Mouse (Mus musculus) adrenal gland, postnatal 36 days (tissue): ENCODE results near the gene Vkorc1l1. TPM values are rescaled to one million over a fixed set of nuclear protein-coding genes. Genes with fewer than 3 reads are reported as not detected.
A peak's percentile ranks its signal among the peaks of the same experiment; 100 is the strongest.

Experiments used
- DNase-seq, 2 experiments: peaks; one replicate each; pipeline ENCODE4 v3.0.0; 2021; ENCODE audit warnings: mixed read lengths in 1 of 2
- total RNA-seq, 2 experiments: library from RNA; stranded (reverse); gene quantifications; 2 replicates each; pipeline ENCODE4 v1.2.3; 2021

Vkorc1l1 gene
- total RNA-seq, 2 experiments from 2014 or later = 31.9 to 38.5 TPM

DNA sequence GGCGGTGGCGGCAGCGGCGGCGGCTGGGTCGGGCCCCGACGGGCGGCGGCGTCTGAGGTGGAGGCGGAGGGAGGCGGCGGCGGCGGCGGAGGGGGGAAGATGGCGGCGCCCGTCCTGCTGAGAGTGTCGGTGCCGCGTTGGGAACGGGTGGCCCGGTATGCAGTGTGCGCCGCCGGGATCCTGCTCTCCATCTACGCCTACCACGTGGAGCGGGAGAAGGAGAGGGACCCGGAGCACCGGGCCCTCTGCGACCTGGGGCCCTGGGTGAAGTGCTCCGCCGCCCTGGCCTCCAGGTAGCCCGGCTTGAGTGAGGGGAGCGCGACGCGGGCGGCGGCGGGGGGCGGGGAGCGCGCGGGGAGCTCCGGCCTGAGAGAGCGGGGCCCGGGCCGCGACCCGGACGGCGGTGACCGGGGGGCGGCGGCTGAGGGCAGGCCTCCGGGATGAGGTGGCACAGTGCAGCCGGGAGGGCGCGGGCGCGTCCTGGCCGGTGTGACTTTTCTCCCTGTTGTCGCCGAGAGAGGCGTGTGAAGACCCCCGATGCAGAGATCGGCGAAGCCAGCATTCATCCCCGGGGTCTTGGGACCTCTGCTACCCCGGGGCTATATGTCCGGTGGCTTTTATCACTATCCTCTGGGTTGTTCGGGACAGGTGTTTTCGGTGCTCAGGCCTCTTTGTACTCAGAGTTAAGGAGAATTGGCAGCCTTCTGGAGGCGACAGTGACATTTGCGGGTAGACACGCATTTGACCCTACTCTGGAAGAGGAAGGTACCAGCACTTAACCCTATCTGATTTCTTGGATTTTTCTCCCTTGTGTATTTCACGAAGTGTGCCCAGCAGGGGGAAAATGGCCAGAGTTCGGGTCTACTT lies 536 bp downstream of the Vkorc1l1 start:
- DNase-seq = peak; percentile 47 to 69

DNA sequence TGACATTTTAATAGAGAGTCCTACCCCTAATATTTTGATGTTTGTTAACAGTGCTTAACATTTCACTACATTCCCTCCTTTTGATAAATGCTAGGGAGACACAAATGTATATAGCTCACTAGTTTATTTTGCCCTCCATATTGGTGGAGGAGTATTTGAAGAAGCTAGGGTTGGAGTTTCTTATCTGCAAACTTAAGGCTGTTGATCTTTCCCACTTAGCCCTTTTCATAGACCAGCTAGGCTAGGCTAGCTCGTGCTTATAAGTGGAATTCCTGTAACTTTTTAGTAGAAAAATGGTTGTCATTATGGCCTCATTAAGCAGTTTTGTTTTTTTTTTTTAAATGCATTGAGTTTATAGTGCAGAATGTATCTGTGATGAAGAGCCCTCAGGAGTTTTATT lies 1.6 kb downstream of the Vkorc1l1 start:
- no peak for DNase-seq

DNA sequence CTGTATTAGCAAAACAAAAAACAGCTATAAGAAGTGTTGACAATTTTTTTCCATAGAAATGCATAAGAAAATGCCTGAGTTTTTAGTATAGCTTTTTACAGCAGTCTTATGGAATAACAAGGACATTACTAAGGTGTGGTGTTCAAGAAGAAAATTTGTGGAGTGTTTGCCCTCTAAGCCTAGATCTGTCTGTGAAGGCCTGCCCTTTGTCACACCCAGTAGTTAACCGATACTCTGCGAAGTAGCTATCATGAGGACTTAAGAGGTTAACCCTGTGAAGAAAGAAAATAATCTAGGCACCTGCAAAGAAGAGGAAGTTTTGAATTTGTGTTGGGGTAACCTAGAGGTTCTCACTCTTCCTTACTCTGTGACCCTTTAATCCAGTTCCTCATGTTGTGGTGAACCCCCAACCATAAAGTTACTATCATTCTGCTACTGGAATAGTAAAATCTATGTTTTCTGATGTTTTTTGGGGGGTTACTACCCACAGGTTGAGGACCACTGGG lies 5.8 kb downstream of the Vkorc1l1 start:
- DNase-seq = no peak

DNA sequence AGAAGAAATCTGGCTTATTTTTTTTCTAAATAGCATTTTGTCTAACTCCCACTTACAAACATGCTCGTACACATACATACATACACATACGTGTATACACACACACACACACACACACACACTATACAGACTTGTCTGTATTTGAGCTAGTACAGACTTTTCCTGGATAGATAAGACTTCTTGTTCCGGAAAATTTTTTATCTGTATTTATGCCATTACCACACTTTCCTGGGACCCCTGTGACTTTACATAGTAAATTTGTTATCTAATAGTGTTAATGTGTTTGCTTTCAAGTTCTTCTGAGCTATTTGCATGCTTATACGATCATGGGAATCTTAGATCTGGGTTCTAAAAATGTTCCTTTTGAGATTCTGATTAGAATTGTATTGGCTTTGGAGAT lies 10.4 kb downstream of the Vkorc1l1 start:
- no peak for DNase-seq

DNA sequence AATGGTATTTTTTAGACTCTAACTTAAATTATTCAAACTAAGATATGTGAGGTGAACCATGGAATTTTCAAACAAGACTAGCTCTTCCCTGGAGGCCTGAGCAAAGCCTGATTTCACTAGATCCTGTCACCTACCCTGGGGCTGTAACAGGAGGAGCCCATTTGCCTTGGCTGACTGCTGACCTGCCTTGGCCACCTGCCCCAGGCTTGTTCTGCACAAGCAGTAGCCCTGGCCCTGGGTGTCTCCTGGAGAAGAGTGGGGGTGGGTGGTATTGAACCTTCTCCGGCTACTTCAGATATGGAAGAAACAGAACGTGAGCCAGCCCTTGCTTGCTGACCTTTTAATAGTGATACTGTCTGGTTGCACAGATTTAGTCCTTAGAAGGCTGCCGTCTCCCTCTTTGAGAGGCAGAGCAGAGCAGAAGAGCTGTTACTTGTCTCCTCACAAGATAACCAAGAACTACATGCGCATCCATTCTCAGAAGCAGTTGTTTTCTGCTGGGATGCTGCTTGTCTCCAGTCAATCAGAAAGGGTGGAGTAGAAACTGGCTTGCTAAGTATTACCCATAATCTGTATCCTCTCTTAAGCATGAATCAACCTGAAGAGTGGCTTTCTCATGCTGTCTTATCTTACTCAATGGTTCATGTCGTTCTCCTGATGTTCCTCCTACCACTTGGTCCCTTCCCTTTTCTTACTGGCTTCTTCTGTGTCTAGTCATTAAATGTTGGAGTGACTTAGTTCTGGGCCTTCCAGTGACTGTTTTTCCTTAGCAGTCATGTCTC lies 12.9 kb downstream of the Vkorc1l1 start:
- DNase-seq = peak; percentile 25 to 52

DNA sequence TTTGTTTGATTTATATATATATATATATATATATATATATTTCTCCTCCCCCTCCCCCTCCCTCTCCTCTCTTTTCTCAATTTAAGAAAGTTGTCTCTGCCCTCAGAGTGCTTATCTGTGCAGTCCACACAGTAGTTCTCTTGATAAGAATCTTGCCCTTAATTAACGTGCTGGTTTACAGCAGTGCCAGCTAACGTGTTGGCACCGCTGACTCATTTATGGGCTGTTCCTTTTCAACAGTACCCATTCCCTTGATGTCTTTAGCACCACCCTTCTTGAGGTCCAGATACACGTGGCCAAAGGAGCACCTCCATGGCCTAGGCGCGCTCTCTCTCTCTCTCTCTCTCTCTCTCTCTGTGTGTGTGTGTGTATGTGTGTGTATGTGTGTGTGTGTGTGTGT lies 14.0 kb downstream of the Vkorc1l1 start:
- no peak for DNase-seq

DNA sequence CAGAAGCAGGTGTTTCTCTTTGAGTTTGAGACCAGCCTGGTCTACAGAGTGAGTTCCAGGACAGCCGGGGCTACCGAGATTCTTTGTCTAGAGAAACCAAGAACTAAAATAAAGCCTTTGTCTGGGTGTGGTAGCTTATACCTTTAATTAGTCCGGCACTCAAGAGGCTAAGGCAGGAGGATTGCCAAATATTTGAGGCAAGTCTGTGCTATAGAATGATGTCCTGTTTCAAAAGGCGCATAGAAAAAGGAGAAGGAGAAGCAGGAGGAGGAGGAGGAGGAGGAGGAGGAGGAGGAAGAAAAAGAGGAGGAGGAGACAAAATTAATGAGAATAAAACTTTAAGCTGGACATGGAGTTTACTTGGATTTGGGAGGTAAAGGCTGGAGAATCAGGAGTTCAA lies 21.5 kb downstream of the Vkorc1l1 start:
- DNase-seq = no peak

DNA sequence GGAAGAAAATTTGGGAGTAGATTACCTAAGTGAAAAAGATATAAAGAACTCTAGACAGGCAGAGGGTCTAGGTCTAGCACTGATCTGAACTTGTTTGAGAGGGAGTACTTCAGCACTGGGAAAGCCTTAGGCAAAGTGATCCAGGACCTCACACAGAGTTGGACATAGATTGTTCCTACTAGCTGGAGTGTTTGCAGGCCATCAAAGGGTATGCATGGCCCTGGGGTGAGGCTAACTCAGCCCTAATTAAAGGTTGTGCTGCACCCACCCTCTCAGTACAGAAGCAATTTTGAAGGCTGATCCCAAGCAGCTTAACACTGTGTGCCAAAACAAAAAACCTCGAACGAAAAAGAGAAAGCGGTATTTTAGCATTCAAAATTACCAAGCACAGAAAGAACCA lies 24.7 kb downstream of the Vkorc1l1 start:
- DNase-seq = no peak

DNA sequence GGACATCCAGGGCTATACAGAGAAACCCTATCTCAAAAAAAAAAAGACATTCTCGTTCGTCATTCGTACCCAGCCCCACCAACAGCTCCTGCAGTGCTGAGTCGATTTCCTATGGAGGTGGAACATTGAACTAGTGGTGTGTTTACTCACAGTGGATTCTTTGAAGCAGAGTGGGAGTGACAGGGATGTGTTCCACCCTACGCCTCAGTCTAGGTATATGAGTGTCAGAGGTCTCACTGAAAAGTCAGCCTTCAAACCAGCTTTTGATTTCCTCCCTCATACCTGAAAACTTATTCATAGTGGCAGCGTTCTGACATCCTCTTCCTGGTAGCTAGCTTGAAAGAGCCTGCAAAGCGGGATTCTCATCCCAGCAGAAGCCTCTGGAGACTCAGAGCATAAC lies 26.6 kb downstream of the Vkorc1l1 start:
- DNase-seq = no peak

DNA sequence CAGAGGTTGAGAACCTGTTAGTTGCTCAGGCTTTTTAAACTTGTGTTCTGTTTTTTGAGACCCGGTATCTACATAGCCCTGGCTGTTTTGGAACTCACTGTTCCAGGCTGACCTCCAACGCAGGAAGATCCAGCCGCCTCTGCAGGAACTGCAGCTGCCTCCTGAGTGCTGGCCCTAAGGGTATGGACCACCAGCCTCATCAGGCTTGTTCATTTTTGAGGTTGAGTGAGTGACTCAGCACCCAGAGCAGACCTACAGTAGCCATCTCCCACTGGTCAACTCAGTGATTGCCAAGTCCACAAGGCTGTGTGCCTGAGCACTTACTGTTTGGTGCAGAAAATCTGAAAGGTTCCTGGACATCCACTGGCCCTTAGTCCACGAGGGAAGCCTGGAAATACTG lies 29.7 kb downstream of the Vkorc1l1 start:
- no peak for DNase-seq

DNA sequence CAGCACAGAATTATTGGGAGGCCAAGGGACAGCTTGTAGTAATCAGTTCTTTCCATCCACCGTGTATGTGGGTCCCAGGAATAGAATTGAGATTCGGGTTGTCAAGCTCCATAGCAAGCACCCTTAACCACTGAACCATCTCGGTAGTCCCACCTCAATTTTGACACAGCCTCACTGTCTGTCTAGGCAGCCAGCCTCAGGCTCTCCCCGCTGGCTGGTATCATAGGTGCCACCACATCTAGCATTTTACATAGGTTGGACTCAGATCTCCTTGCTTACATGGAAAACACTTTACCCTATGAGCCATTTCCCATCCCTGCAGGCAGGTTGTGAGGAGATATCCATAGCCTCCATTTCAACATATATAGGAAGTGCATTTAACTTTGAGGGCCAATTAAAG lies 32.6 kb downstream of the Vkorc1l1 start:
- no peak for DNase-seq

DNA sequence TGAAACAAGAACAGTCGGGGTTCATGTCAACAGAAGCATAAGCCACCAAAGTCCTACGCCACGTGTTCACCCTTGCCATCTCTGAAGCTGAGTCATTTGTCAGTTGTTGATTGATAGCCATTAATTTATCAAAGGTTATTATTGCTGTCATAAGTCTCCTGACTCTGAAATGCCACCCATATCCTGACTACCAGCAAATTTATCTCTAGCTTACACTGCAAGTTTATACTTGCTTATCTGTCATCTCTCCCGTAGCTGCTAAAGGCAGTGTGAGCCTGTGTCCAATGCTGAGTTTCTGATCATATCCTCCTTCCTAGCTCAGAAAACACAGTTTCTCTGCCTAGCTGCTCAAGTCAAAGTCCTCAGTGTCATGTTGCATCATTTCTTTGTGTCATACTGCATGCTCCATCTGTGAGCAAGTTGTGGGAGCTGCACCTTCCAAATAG lies 33.1 kb downstream of the Vkorc1l1 start:
- DNase-seq = no peak

DNA sequence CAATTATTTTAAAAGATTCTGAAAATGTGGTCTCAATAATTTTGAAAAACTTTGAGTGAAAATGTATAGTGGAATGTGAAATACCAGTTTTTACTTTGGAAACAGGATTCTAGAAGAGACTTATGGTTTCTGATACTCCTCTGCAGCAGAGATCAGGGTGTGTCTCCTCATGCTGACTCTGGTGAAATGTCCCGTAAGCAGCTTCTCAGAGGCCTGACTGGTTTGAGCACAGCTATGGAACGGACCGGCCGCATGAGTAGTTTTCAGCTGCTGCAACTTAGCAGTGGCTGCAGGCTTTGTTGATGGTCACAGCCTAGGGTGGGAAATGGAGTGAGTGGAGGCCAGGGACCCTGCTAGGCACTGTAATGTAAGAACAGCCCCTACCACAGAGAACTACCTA lies 36.0 kb downstream of the Vkorc1l1 start:
- no peak for DNase-seq

DNA sequence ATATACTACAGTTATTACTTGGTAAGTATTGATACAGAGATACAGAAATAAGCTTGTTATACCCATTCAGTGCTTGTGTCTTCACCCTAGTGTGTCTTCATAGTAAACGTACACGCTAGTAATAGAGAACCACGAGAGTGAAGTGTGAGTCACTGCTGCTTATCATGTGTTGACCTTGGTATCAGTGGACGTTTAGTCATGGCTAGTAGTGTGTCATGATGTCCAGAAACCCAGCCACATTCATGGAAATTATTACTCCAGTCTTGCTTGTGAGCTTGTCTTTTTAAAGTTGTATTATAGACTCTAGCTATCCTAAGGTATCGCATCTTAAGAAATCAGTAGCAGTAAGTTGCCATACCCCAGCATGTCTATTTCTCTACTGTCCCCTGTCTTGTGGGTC lies 36.8 kb downstream of the Vkorc1l1 start:
- peak; percentile 42 to 47 for DNase-seq

DNA sequence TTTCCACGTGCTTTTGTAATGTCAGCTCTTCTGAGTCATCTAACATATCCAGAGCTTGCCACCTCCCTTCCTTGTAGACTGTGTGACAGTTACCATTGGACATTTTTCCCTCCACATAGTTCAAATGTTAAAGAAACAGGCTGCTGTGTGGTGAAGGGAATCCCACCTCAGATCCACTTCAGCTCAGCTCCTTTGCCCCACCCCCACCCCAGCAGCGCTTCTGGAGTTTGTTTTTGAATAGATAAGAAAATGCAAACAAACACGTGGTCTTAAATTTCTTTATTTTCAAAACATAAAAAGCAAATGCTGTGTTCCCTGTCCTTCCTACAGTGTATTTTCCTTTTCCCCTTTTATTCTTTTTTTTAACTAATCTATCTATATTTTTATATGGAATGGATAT lies 38.4 kb downstream of the Vkorc1l1 start:
- no peak for DNase-seq

DNA sequence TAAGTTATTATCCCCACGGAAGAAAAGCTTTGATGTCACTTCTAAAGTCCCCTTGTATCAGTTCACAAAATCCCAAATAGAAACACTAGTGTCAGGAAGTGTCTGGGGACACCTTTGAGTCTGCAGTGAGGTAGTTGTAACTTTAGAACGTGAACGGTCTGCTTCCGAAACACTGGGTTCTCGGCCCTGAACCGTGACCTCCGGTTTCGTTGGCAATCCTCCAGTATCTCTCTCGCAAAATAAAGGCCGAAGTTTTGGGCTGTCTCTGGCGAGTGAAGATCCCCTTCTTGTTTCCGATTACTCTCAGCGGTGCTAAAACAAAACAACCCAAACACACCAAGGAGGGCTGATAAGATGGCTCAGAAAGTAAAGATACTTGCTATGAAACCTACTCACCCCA lies 47.6 kb downstream of the Vkorc1l1 start:
- peak; percentile 47 to 55 for DNase-seq

DNA sequence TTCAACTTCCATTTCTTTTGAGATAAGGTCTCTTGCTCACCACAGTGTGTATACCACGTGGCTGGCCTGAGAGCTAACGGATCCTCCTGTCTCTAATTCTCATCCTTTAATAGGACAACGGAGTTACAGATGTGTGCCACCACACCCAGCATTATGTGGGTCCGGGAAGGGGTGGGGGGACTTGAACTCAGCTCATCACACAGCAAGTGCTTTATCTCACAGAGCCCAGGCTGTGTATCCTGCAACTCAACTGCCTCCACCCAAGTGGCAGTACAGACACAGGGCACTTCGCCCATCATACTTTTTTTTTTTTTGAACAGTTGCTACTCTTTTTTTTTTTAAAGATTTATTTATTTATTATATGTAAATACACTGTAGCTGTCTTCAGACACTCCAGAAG lies 50.1 kb downstream of the Vkorc1l1 start:
- no peak for DNase-seq

DNA sequence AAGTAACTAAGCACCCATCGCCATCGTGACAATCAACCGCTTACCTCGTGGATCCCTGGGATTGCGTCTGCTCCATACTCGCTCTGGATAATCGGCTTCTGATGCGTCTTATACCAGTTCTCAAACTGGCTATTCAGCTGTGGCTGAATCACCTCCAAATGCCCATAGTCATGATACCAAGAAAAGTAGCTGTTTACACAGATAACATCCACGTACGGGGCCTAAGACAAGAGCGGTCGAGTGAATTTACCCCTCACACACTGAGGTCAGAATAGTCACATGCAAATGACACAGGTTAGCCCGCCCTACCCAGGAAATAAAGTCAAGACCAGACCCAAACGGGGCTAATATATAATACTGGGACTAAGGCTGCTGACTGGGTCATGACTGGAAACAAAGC lies 51.6 kb downstream of the Vkorc1l1 start:
- no peak for DNase-seq

DNA sequence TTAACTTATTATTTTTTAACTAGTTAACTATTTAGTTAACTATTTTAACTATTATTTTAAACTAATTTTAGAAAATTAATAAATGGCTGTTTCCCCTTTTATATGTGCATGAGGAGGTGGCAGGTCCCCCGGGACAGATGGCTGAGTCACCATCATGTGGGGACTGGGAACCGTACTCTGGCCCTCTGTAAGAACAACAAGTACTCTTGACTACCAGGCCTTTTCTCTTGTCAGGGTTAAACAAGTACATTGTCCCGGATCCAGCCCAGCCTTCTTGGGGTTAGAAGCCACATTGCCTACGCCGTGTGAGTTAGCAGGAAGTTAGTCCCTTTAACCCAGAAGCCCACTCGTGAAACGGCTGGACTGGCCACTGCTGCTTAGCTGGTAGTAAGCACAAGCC lies 53.2 kb downstream of the Vkorc1l1 start:
- DNase-seq = no peak

DNA sequence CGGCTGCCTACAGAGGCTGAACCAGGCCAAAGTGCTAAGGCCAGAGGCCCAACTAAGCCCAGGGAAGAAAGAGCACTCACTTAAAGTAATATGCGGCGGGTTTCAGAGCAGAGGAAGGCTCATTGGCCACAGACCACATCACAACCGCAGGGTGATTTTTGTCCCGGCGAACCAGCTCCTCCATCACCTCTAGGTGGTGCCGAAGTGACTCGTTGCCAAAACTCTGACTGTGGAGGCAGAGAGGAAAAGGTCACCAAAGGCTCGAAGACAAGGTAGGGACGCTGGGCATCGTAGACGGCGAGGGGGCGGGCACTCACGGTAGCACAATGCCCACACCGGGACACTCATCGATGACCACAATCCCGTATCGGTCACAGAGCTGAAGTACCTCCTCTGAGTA lies 55.9 kb downstream of the Vkorc1l1 start:
- no peak for DNase-seq

DNA sequence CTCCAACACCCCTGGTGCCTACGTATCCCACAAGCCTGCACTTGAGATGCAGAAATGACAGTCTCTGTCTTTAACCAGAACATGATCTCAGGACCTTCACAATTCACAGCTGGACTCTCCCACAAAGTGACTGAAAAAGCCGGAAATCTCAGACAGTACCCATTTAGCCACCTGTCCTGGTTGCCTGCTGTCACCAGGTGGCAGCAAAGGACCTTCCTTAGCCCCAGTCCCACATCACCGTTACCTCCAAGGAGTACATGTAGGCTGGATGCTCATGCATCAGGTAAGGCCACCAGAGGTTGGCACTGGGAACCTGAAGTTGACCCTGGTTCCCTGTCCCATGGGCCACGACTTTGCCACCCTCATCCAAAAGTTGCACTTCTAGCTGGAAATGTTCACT lies 57.3 kb downstream of the Vkorc1l1 start:
- DNase-seq = peak; percentile 59 to 62

DNA sequence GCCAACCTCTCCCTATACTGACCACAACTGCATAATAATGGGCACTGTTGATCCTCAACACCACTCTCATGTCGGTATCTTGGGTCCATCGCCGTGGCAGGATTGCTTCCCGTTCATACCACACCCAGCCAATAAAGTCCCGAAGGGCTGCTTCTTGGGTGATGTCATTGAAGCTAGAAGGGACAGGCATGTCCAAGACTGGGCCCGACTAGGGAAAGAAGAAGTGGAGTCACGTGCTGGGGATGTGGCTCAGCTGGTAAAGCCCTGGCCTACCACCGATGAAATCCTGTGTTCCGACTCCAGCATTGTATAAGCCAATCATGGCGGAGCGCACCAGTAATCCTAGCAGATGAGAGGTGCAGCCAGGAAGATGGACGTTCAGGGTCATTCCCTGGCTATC lies 59.0 kb downstream of the Vkorc1l1 start:
- DNase-seq = no peak

DNA sequence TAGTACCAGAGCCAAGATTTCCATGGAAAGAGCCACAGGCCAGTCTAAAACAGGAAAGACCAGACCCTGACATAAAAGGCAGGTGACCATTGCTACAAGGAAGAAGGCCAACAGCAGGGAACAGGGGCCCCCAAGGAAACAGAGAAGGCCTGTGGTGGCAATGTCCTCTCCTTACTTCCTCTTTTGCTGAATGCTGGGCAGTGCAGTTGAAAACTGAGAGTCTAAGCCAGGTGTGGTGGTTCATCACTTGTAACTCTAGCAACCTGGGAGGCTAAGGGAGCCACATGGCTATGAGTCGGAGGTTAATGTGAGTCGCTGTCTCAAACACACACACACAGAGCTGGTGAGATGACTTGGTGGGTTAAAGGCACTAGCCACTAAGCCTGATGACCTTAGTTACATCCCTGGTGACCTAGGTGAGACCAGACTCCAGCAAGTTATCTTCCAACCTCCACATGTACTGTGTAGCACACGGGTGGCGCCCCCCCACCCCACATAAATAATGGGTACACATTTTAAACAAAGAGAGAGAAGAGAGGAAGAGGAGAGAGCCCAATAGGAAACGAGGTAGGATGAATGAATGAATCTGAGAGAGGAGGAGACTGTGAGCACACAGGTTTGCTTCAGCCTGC lies 59.7 kb downstream of the Vkorc1l1 start:
- no peak for DNase-seq
